Mouse (Mus musculus) CH12.LX (cell line): ENCODE data around the gene Pde1a. TPM values are rescaled to one million over a fixed set of nuclear protein-coding genes. Genes with fewer than 3 reads are reported as not detected.

Experiments
- DNase-seq: peaks from one replicate; pipeline ENCODE4 v3.0.0-alpha.2; 2013; ENCODE audit errors: extremely low read depth
- H3K27ac ChIP-seq: 2 replicates; pipeline ENCODE4 v1.5.1; 2012; ENCODE audit warnings: low read depth, mild to moderate bottlenecking, control low read depth, moderate library complexity; ENCODE audit not compliant: insufficient read depth
- H3K27me3 ChIP-seq: replicated peaks from 2 replicates; pipeline ENCODE3; 2012; ENCODE audit warnings: inconsistent platforms
- H3K36me3 ChIP-seq, 2 experiments: replicated peaks in 1 of 2; 2 replicates each; pipeline versions ENCODE3 to v1.6.1; 2012; ENCODE audit warnings: inconsistent platforms in 1 of 2, low read length in 1 of 2, mild to moderate bottlenecking in 1 of 2, mixed read lengths in 1 of 2, moderate library complexity in 1 of 2; ENCODE audit not compliant: control insufficient read depth in 1 of 2, insufficient read depth in 1 of 2
- H3K4me1 ChIP-seq, 2 experiments: 2 replicates each; pipeline ENCODE4 v1.6.1; 2012; ENCODE audit warnings: inconsistent platforms in 1 of 2, moderate library complexity in 1 of 2; ENCODE audit not compliant: insufficient read depth in 2 of 2, control insufficient read depth in 1 of 2
- H3K4me2 ChIP-seq: 2 replicates; pipeline ENCODE4 v1.6.1; 2012; ENCODE audit warnings: low read depth, mild to moderate bottlenecking, control low read depth; ENCODE audit not compliant: poor library complexity, insufficient read depth, severe bottlenecking
- H3K4me3 ChIP-seq, 3 experiments: fragments of 150-350 bp in 1 of 3; sonication (generic) in 1 of 3; replicated peaks in 1 of 3; 2 replicates each; pipeline versions ENCODE3 to v1.5.1; 2011 to 2012; ENCODE audit warnings: low read depth in 2 of 3, low read length in 2 of 3, mild to moderate bottlenecking in 2 of 3, moderate library complexity in 2 of 3, control low read depth in 1 of 3, improper control_type of control experiment in 1 of 3, inconsistent platforms in 1 of 3, mixed read lengths in 1 of 3; ENCODE audit not compliant: poor library complexity in 1 of 3
- H3K79me2 ChIP-seq: replicated peaks from 2 replicates; pipeline ENCODE4 v1.6.1; 2012; ENCODE audit warnings: mild to moderate bottlenecking, moderate library complexity; ENCODE audit not compliant: control insufficient read depth, poor library complexity, insufficient read depth, severe bottlenecking; ENCODE audit errors: extremely low read depth
- H3K9ac ChIP-seq: 2 replicates; pipeline ENCODE4 v1.6.1; 2012; ENCODE audit warnings: low read depth, mild to moderate bottlenecking, control low read depth, moderate library complexity; ENCODE audit not compliant: insufficient read depth
- H3K9me3 ChIP-seq: replicated peaks from 2 replicates; pipeline ENCODE3; 2012; ENCODE audit warnings: low read length, inconsistent platforms, mixed read lengths
- CHD1 ChIP-seq: IDR thresholded peaks from 2 replicates; pipeline ENCODE4 v1.6.1; 2012; ENCODE audit warnings: low read depth, low read length, improper control_type of control experiment, inconsistent platforms
- CHD2 ChIP-seq: IDR thresholded peaks from 2 replicates; pipeline ENCODE4 v1.6.1; 2011; ENCODE audit warnings: low read length, improper control_type of control experiment
- CTCF ChIP-seq, 2 experiments: IDR thresholded peaks in 1 of 2; conservative IDR thresholded peaks in 1 of 2; 2 replicates each; pipeline ENCODE4 v1.5.1; 2011 to 2012; ENCODE audit warnings: low read depth in 2 of 2, low read length in 2 of 2, improper control_type of control experiment in 1 of 2, inconsistent platforms in 1 of 2, mild to moderate bottlenecking in 1 of 2, moderate library complexity in 1 of 2
- E2F4 ChIP-seq: IDR thresholded peaks from 2 replicates; pipeline ENCODE4 v1.6.1; 2011; ENCODE audit warnings: low read depth, low read length, improper control_type of control experiment; ENCODE audit not compliant: insufficient replicate concordance
- ELF1 ChIP-seq: IDR thresholded peaks from 2 replicates; pipeline ENCODE4 v1.6.1; 2014; ENCODE audit warnings: low read depth, mild to moderate bottlenecking, inconsistent platforms, low read length, improper control_type of control experiment
- ETS1 ChIP-seq: conservative IDR thresholded peaks from 2 replicates; pipeline ENCODE4 v1.6.1; 2012; ENCODE audit warnings: low read depth, mild to moderate bottlenecking, inconsistent platforms, low read length, improper control_type of control experiment, moderate library complexity
- GABPA ChIP-seq: IDR thresholded peaks from 2 replicates; pipeline ENCODE4 v1.6.1; 2012; ENCODE audit warnings: low read depth, low read length, improper control_type of control experiment, inconsistent platforms; ENCODE audit not compliant: insufficient replicate concordance
- IRF4 ChIP-seq: IDR thresholded peaks from 2 replicates; pipeline ENCODE4 v1.6.1; 2014; ENCODE audit warnings: low read depth, mild to moderate bottlenecking, inconsistent platforms, low read length, improper control_type of control experiment
- JUN ChIP-seq: IDR thresholded peaks from 2 replicates; pipeline ENCODE4 v1.6.1; 2011; ENCODE audit warnings: low read depth, mild to moderate bottlenecking, low read length, improper control_type of control experiment, moderate library complexity; ENCODE audit not compliant: insufficient read depth
- JUND ChIP-seq: conservative IDR thresholded peaks from 2 replicates; pipeline ENCODE4 v1.6.1; 2011; ENCODE audit warnings: low read depth, low read length, improper control_type of control experiment
- MAFK ChIP-seq: IDR thresholded peaks from 2 replicates; pipeline ENCODE4 v1.6.1; 2011; ENCODE audit warnings: low read length, improper control_type of control experiment; ENCODE audit not compliant: insufficient replicate concordance
- MXI1 ChIP-seq: IDR thresholded peaks from 2 replicates; pipeline ENCODE4 v1.6.1; 2011; ENCODE audit warnings: mild to moderate bottlenecking, low read depth, low read length, improper control_type of control experiment
- NELFE ChIP-seq: IDR thresholded peaks from 2 replicates; pipeline ENCODE4 v1.6.1; 2011; ENCODE audit warnings: low read depth, low read length, improper control_type of control experiment
- NRF1 ChIP-seq: IDR thresholded peaks from 2 replicates; pipeline ENCODE4 v1.6.1; 2014; ENCODE audit warnings: low read depth, mild to moderate bottlenecking, inconsistent platforms, low read length, improper control_type of control experiment, moderate library complexity
- POLR2A ChIP-seq: IDR thresholded peaks from 2 replicates; pipeline ENCODE4 v1.6.1; 2011; ENCODE audit warnings: low read depth, mild to moderate bottlenecking, improper control_type of control experiment, low read length
- POLR2AphosphoS2 ChIP-seq: IDR thresholded peaks from 2 replicates; pipeline ENCODE4 v1.6.1; 2011; ENCODE audit warnings: low read depth, low read length, improper control_type of control experiment
- RCOR1 ChIP-seq: conservative IDR thresholded peaks from 2 replicates; pipeline ENCODE4 v1.6.1; 2012; ENCODE audit warnings: low read depth, mild to moderate bottlenecking, inconsistent platforms, low read length, improper control_type of control experiment
- SMC3 ChIP-seq: IDR thresholded peaks from 2 replicates; pipeline ENCODE4 v1.6.1; 2011; ENCODE audit warnings: low read depth, low read length, improper control_type of control experiment
- TCF12 ChIP-seq: IDR thresholded peaks from 2 replicates; pipeline ENCODE4 v1.6.1; 2014; ENCODE audit warnings: low read depth, mild to moderate bottlenecking, inconsistent platforms, low read length, improper control_type of control experiment
- USF1 ChIP-seq: IDR thresholded peaks from 2 replicates; pipeline ENCODE4 v1.6.1; 2014; ENCODE audit warnings: low read depth, mild to moderate bottlenecking, inconsistent platforms, low read length, improper control_type of control experiment
- ZC3H11A ChIP-seq: IDR thresholded peaks from 2 replicates; pipeline ENCODE4 v1.6.1; 2012; ENCODE audit warnings: low read depth, mild to moderate bottlenecking, inconsistent platforms, low read length, improper control_type of control experiment
- ZKSCAN1 ChIP-seq: IDR thresholded peaks from 2 replicates; pipeline ENCODE4 v1.6.1; 2012; ENCODE audit warnings: low read depth, inconsistent platforms, low read length, improper control_type of control experiment, borderline replicate concordance
- dilution Hi-C: fragments of 300-500 bp; cut with MboI; formaldehyde crosslinking; loops from 2 replicates; pipeline ENCODE4 v1.14.3; 2020; ENCODE audit warnings: low sequenced_read_pairs; ENCODE audit not compliant: extremely low pct_unique_long_range_greater_than_20kb, extremely low pct_ligation_motif_present
- in situ Hi-C: fragments of 300-500 bp; cut with MboI; formaldehyde crosslinking; loops from 3 replicates; pipeline ENCODE4 v1.14.3; 2019; ENCODE audit warnings: low sequenced_read_pairs, low pct_ligation_motif_present, low pct_unique_long_range_greater_than_20kb, mixed read lengths
- polyA plus RNA-seq: library from polyadenylated mRNA; unstranded; fragments of >175 nt; gene quantifications from 2 replicates; pipeline ENCODE4 v1.2.1, GENCODE M21; 2012; ENCODE audit warnings: low read depth; ENCODE audit not compliant: insufficient read length
- total RNA-seq, 2 experiments: library from RNA; depleted of rRNA; stranded (reverse); fragments of 300-350 nt in 1 of 2; fragments of >200 nt in 1 of 2; gene quantifications; 2 replicates each; pipeline ENCODE4 v1.2.3; 2012 to 2014

The Pde1a gene
- total and polyA plus RNA-seq, 3 experiments: 0.05 to 0.08 TPM; not detected in 1

GRCm38 (mm10) chr2:79981781-79982180 is 147.5 kb downstream of the Pde1a start:
- Histone ChIP-seq H3K36me3 (no peaks in the 10 kb centered on the region), H3K9ac (no peak overlapping the region), H3K4me2 (no peak overlapping the region), H3K4me1 (no peaks in the 10 kb centered on the region), H3K27ac (no peak overlapping the region), H3K79me2 (no peaks in the 10 kb centered on the region), H3K27me3 (no peaks in the 10 kb centered on the region), H3K4me3 (no peak overlapping the region), H3K9me3 (no peaks in the 10 kb centered on the region)
- in situ Hi-C loops (no loop called here), dilution Hi-C loops (no loop called here)
- DNase-seq: no peak
- TF ChIP-seq JUND (no peak), SMC3 (no peak), GABPA (no peak), USF1 (no peak), CHD2 (no peak), ETS1 (no peak), ZKSCAN1 (no peak), POLR2A (no peak), NRF1 (no peak), IRF4 (no peak), NELFE (no peak), E2F4 (no peak), TCF12 (no peak), MXI1 (no peak), RCOR1 (no peak), ZC3H11A (no peak), POLR2AphosphoS2 (no peak), JUN (no peak), ELF1 (no peak)

GRCm38 (mm10) chr2:79978992-79979391 is 150.3 kb downstream of the Pde1a start:
- in situ Hi-C loops: no loop called here
- TF ChIP-seq CHD1 (no peak), MAFK (no peak), CTCF (conservative IDR thresholded peaks at IDR 0.05 in 1 of 2, IDR thresholded peaks at IDR 0.05 in 1 of 2; ENCODE audit: low read depth in 2 of 2, low read length in 2 of 2) (no peak)
- H3K36me3 ChIP-seq: no peaks in the 10 kb centered on the region
- no peaks in the 10 kb centered on the region for H3K27me3 ChIP-seq
- dilution Hi-C loops: no loop called here
- no peaks in the 10 kb centered on the region for H3K79me2 ChIP-seq
- H3K4me2 ChIP-seq: no peak overlapping the region
- no peak overlapping the region for H3K27ac ChIP-seq
- no peaks in the 10 kb centered on the region for H3K4me1 ChIP-seq
- H3K9ac ChIP-seq: no peak overlapping the region
- no peak overlapping the region for H3K4me3 ChIP-seq
- no peak for DNase-seq
- no peaks in the 10 kb centered on the region for H3K9me3 ChIP-seq
